Mouse (Mus musculus) monocyte, adult 2 months (primary cell): Measurements from ENCODE around the gene Trim27.

ENCODE experiments used
- DNase-seq, 2 experiments: peaks; one replicate each; pipeline ENCODE4 v3.0.0; 2022; ENCODE audit warnings: low spot score in 2 of 2, low read depth in 1 of 2

Trim27 gene

DNA sequence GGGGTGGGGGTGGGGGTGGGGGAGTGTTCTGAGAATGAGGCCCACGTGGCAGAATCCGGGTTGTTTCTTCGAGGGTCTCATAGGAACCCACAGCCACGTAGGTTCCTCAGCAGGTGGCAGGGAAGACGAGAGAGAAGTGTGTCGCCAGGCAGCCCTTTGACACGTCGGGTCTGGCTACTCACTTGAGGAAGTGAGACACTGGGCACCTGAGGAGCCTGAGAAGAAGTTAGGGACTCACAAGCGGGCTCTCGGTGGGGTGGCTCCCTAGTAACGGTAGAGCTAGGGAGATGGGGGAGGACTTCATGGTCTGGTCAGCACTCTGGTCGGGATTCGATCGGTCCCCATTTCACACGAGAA is at the start of gene Trim27:
Gene Trim27, plus strand, starts transcription at position 79 of the 357 bp plus-strand sequence.
- DNase-seq = no peak

DNA sequence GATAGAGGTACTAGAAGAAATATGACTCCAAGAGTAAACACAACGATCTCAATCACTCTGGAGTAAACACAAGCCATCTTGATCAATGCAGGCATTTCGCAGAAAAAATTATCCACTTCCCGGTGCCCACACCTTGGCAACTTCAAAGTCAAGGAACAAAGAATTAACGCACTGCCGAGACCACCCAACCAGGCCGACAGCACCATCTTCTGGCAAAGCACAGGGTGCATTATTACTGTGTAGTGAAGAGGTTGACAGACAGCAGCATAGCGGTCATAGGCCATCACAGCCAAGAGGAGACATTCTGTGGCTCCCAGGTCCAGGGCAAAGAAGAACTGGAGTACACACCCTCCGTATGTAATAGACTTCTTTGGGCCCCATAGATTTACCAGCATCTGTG is 36.8 kb upstream of the Trim27 start:
- DNase-seq = no peak

DNA sequence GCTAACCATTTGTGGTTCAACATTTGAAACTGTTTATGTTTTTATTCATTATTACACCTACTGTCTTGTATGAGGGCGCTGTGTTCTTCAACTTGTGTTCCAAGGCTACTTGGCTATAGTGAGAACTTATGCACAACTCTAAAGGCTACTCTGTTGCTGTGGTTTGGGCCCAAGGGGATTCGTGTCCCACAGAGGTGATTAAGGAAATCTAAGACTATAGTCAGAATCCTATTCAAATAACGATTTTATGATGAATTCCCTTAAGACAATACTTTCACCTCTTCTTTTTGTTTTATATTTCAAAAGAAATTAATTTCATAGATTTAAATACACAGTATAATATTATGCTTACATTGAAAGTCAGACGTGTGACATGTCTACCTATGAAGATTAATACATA is 33.5 kb upstream of the Trim27 start, which contains the start of gene Olfr1368:
Gene Olfr1368, minus strand, starts transcription at position 101 of the 400 bp plus-strand sequence.
- DNase-seq = no peak

DNA sequence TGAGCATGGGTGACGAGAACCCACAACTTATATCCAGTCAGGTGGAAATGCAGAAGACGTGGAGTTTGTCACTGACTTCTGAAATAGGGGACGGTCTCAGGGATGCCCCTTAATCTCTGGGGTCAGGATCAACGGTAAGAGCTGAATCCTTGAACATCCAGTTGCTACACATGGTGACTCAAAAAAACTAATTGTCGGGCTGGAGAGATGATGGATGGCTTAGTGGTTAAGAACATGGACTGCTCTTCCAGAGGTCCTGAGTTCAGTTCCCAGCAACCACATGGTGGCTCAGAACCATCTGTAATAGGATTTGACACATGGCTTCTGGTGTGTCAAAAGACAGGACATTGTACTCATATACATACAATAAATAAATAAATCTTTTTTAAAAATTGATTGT is 23.4 kb upstream of the Trim27 start:
- no peak for DNase-seq

DNA sequence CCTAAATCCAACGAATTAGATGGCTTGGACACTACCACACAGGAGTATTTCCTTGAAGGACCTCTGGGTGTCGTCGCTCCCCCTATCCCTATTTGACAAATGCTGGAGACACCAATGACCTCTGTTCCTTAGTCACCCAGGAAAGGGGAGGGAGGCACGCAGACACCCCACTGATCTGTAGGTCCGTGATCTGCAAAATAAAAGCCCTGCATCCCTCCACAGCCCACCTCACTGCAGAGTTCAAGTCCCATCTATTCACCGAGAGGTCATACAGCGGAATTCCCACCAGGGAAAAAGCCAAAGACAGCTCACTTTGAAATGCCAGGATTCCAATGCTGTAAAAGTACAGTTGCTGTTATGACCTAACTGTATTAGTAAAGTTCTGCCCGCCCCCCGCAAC is 21.2 kb upstream of the Trim27 start:
- no peak for DNase-seq

DNA sequence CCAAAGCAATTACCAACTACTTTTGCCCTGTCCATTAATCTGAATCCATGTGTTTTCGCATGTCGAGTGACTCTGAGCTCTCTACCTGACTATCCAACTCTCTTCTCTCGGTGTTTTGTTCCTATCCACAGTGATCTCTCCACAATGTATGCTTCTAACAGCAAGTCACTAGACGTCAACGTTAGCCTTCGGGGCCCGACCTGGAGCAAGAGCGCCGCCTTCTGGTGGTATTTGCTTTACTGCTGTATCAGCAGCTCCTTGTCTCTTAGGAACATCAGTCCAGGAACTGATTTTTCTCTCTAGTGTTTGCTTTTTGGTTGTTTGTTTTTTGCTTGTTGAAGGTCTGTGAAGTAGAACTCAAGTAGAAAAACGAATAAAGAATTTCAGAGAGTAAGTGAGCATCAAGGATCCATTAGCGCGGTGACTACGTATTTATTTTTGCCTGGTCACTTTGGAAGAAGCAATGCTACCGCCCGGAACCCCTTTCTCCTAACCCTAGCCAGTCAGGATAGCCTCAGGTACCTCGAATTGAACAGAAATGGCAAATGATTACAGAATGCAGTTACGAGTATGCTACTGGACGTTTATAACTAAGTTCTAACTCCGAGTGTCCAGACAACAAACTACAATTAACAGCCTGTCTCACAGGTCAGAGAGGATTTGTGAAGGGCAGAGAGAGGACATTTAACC is 20.3 kb upstream of the Trim27 start:
- DNase-seq = peak in 1 of 2 experiments; percentile 71

DNA sequence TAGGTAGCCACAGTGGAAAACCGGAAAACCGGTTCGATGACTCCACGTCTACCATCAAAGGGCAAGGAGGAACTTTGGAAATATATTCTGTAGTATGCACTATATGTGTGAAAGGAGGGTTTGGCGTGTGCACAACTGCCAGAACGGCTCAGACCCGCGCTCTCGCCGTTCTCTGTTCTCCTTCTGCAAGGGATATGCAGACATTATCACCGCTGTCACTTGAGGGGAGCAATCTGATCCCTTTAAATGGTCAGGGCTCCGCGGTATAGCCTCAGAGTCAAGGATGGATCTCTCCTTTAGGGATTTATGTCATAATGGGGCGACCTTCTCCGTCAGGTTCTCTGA is 19.8 kb upstream of the Trim27 start:
- no peak for DNase-seq

DNA sequence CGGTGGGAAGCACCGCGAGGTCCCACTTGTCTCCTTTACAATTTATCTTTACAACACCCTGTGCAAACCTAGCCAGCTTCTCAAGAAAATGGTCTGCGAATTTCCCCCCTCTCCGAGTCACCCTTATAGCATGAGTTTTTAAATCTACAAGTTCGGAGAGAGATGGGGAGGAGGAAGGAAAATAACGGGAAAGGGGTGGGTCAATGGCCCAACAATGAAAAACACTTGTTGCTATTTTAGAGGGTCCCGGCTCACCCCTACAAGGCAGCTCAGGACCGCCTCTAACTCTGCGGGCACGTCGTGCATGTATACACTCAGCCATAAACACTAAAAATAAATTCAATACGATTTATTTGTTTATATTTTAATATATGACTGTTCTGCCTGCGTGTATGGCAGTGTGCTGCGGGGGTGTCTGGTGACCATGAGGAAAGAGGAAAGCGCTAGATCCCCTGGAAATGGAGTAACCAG is 19.2 kb upstream of the Trim27 start:
- DNase-seq = no peak

DNA sequence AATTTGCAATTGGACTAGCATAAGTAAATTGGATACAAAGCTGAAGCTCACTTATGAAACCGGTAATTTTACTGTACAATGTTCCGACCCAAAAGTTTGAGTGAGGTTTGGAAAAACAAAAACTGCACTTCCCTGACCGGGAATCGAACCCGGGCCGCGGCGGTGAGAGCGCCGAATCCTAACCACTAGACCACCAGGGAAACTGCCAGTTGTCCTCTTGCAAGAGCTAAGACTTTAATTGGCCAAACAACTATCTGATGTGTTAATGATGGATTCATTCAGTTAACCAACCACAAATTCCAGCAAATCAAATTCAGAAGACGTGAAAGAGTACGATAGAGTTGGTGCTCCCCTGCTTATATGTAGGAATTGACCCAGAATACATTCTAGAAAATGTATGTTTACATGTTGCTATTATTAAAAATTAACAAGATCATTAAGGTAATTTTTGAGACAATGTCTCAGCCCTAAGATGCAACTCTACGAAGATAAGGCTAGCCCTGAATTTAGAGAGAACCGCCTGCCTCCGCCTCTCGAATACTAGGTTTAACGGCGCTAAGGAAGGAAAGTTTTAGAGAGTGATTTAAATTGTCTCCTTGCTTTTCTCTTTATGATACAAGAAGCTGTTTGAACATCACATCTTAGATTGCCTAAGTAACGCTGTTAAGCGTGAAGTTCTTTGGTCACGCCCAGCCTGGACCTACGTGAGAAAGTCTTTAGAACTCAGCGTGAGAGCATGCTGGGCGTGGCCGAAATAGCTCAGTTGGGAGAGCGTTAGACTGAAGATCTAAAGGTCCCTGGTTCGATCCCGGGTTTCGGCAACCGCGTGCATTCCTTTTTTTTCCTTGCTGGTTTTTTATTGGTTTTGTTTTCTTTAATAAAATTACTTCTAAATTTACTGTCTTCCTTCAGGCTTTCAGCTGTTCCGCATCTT is 18.3 kb upstream of the Trim27 start:
- peak; percentile 83 to 90 for DNase-seq

DNA sequence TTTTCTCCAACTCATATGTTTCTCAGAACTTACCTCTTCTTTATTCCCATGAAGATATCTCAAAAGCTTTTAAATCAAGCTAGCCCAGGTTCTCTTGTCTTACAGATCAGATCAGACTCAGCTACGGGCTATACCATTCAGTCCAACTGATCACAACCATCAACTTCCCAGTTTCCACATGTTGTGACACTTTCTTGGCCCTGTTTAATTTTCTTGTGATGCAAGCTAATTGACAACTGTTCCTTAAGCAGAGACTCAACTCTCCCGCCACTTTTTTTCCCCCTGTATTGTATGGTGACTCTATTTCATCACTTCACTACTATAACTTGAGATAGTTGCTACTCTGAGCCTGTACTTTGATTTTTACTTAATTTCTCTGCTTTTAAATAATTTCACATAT is 17.7 kb upstream of the Trim27 start:
- no peak for DNase-seq

DNA sequence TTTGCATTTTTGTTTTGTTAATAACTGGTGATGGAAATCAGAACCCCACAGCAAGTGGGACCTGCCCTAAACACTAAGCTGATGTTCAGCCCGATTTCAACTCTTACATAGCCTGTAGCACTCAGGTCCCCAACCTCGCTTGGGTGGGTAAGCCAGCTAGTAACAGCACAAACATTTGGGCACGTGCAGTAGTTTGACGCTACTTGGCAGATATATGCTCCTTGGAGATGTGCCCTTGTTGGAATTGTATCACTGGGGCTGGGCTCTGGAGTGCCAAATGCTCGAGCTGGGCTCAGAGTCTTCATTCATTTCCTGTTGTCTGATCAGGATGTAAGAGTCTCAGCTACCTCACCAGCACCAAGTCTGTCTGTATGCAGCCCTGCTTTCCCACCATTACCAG is 16.7 kb upstream of the Trim27 start:
- no peak for DNase-seq

DNA sequence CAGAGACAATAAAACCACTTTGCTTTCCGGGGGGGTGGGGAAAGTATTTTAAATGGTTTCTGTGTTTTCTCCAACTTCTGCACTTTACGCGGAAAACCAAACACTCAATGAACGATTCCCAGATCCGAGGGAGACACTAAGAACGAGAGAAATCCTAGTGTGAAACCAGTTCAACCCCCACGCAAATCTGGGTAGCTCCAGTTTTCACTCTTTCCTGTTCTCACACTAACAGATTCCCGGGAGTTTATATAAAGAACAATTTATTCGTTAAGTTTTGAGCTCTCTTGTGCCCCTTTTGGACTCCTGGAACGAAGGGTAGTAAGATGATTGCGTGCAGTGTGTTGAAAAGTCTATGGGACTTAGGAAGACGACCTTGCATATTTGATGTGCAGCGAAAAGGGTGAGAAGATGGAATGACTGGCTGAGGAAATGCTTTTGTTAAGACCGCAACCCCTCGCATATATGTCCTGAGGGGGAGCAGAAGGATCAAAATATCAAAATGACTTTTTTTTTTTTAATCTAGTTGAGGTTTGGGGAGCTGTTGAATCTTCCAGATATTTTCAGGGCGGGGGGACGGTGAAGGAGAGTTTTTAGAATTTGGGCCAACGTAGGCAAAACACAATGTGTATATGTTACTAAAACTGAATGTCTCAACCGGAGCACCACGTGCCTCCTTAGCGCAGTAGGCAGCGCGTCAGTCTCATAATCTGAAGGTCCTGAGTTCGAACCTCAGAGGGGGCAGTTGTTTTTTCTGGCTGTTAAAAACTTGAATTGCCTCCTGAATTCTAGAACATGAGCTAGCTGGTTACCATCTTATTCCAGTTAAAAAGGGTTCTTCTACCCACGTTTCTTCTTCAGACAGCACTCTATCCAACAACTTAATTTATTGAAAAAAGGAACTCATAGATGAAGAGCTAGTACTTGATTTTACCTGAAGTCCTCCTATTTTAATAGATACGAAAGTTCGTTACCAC is 12.0 kb upstream of the Trim27 start:
- peak in 1 of 2 experiments; percentile 77 for DNase-seq

DNA sequence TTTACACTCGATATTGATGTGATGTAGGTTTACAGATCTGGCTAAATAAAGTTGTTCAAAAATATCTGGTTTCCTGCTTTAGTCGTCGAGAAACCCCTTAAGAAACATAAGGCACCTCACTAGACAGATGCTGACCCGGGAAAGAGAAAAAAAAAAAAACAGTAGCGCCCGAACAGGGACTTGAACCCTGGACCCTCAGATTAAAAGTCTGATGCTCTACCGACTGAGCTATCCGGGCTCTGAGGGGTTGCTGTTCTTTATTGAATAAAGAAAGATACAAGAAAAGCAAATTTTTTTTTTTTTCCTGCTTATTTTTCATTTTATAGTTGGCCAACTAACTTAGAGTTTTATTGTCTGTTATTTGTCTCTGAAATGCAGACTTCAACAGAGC is 11.3 kb upstream of the Trim27 start:
- DNase-seq = no peak

DNA sequence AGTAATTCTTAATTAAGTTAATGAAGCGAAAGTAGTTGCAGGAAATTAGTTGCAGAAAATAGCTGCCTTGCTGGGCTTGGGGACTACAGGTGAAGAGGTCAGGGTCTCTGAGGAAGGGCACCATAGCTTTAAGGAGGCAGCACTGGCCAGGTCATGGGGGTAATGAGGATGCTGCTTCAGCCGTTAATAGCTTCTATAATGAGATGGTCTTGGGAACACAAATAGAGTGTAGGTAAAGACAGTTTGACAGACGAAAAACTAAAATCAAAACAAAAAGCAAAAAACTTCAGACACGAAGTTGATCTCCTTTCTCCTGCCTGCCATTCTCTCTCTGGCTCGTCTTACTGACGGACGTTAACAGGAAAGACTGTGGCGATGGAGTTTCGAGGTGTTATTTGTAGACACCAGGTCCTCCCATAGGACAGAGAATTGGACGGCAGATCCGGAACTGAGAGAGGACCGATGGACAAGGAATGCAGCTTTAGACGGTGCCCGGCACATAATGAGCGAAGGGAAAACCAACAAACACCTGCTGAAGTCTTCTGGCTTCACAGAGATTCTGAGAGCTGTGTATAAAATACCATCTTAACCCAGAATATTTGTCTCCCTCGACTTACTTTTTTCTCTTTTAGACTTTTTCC is 10.8 kb upstream of the Trim27 start:
- DNase-seq = no peak

DNA sequence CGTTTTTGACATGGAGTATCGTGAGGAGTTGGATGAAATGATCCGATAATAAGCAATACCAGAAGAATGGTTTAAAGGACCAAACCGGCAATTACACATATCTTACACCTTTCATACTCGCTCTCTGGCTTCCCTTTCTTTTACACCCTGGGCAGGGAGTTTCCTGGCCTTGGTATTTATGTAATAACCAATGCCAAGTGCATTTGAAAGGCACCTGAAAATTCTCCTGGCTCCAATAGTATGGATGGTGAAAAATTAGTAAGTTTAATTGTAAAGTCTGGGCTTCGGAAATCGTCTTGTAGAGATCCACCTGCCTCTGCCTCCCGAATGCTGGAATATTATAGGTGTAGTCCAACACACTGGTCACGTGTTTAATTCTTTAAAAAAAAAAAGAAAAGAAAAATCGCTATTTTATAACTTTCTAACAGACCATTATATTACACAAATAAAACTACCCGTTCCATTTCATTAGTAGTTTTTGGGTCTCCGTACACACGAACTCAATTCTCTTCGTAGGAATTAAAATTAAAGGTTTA is 10.1 kb upstream of the Trim27 start:
- DNase-seq = no peak

DNA sequence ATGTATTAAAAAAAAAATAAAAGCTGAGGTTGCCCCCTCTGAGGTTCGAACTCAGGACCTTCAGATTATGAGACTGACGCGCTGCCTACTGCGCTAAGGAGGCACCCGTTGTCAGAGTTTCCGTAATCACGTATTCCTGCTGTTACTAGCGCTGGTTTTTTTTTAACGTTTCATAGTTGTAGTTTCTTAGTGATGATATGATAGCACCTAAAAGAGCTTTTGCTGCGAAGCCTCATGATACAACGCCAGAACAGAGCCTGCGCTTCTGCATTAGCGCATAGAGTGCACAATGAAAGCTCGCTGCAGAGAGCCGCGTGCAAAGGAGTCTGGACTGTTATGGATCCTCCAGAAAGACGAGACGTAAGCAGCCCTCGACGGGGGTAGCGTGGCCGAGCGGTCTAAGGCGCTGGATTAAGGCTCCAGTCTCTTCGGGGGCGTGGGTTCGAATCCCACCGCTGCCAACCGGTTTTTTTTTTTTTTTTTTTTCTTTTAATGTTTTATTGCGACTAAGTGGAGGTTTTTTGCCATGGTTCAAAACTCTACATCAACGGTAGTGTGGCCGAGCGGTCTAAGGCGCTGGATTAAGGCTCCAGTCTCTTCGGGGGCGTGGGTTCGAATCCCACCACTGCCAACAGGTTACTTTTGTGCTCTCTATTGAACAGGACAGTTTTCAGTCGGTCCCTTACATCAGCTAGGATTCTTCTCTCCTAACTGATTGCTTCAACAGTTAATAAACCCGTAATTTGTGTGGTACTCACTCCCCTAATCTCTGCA is 9.4 kb upstream of the Trim27 start:
- peak in 1 of 2 experiments; percentile 76 for DNase-seq

DNA sequence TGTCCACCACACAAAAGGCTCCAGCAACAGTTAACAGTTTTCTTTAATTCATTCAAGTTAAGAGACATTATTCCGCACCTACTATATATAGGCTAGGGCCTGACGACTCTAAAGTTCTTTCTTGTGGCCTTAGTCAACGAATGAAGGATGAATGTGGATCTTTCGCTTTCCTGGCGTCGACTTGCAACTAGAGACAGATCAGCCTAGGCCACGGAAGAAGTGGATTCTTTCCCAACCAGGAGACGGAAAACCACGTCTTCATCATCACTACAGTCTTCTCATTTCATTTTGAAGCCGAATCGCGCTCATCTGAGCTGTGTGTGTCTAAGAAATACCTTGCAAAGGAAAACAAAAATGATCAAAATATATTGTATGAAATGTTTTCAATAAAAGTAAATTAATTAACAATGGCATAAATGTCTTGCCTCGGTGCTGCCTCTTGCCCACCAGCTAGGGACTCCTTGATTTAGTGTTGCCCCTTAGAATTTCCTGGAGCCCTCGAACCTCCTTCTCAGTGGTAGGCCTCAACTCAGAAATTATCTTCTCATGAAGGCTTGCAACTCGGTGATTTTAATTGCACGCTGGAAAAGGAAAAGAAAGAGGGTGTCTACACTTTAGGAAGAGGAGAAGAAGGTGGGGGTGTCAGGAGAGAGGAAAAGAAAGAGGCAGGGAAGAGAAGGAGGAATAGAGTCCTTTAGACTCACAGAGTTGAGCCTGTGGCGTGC is 8.7 kb upstream of the Trim27 start:
- DNase-seq = no peak

DNA sequence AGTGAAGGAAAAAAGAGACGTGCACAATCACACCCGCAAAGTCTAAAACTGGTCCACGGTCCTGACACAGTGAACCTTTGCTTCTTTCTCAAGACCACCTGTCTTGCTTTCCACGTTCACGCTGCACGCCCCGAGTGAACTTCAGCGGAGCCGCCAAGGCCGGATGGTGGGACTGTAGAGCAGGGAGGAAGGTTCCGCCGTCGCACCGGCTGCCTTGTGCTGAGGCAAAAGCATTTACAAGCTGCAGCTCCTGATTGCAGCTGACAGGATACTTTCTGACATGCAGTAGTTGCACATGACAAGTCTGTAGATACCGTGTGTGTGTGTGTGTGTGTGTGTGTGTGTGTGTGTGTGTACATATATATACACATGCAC is 8.1 kb upstream of the Trim27 start:
- no peak for DNase-seq

DNA sequence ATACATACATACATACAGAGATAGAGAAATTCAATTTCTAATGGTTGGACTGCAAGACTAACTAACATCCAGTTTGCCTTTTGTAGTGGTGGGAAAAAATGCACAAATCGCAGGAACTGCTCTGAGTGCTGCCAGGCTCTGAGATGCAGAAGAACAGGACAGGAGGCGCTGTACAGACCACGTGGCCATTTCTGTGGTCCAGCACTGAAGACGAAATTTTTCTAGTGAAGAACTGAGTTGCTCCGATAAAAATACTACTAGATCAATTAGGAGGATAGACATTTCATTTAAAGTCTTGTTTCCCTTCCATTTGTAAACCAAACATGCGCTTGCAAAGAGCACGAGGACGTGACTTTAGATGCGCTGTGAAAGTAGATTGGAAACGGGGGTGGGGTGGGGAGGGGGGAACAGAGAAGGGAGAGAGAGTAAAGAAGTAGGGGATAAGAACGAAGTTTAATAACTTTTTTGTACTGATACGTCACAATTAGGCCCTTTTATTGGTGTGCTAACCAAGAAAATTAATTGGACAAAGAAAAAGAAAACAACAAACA is 7.6 kb upstream of the Trim27 start:
- no peak for DNase-seq
